Mouse (Mus musculus) limb, embryonic 14.5 days (tissue): ENCODE measurements around the gene Kdr. TPM values are rescaled to one million over a fixed set of nuclear protein-coding genes. Genes with fewer than 3 reads are reported as not detected.

Experiments
- ATAC-seq: fragments of 200-750 bp; cut with Nextera tagmentation; 2 replicates; pipeline ENCODE4 v1.8.0; 2017; ENCODE audit warnings: low read depth, moderate number of reproducible peaks, moderate TSS enrichment; ENCODE audit not compliant: low FRiP score
- DNase-seq: peaks from one replicate; pipeline ENCODE4 v3.0.0-alpha.2; 2015; ENCODE audit warnings: low spot score
- H3K27ac ChIP-seq: fragments of 300-500 bp; sonication (generic); replicated peaks from 2 replicates; pipeline ENCODE4 v1.5.1; 2014; ENCODE audit warnings: low read depth, mild to moderate bottlenecking, low read length, moderate library complexity, mixed read lengths
- H3K27me3 ChIP-seq: fragments of 300-500 bp; sonication (generic); 2 replicates; pipeline ENCODE4 v1.6.1; 2014; ENCODE audit warnings: low read length, mixed read lengths; ENCODE audit not compliant: control insufficient read depth, insufficient read depth
- H3K36me3 ChIP-seq: fragments of 300-500 bp; sonication (generic); 2 replicates; pipeline ENCODE4 v1.6.1; 2014; ENCODE audit warnings: mild to moderate bottlenecking, low read length, moderate library complexity, mixed read lengths; ENCODE audit not compliant: control insufficient read depth, insufficient read depth
- H3K4me1 ChIP-seq: fragments of 300-500 bp; sonication (generic); 2 replicates; pipeline ENCODE4 v1.6.1; 2014; ENCODE audit warnings: antibody characterized with exemption, low read length, mixed read lengths; ENCODE audit not compliant: control insufficient read depth, insufficient read depth
- H3K4me2 ChIP-seq: fragments of 300-500 bp; sonication (generic); replicated peaks from 2 replicates; pipeline ENCODE4 v1.6.1; 2014; ENCODE audit warnings: low read depth, mild to moderate bottlenecking, low read length, moderate library complexity; ENCODE audit not compliant: severe bottlenecking
- H3K4me3 ChIP-seq: fragments of 300-500 bp; sonication (generic); replicated peaks from 2 replicates; pipeline ENCODE4 v1.5.1; 2014; ENCODE audit warnings: low read length
- H3K9ac ChIP-seq: fragments of 300-500 bp; sonication (generic); 2 replicates; pipeline ENCODE4 v1.6.1; 2014; ENCODE audit warnings: mild to moderate bottlenecking, low read depth, low read length, moderate library complexity; ENCODE audit not compliant: severe bottlenecking
- H3K9me3 ChIP-seq: fragments of 300-500 bp; sonication (generic); 2 replicates; pipeline ENCODE4 v1.6.1; 2016; ENCODE audit warnings: low read length; ENCODE audit not compliant: control insufficient read depth
- POLR2A ChIP-seq: fragments of 200-500 bp; IDR thresholded peaks from 2 replicates; pipeline ENCODE4 v1.8.0; 2012; ENCODE audit warnings: inconsistent platforms, mild to moderate bottlenecking, moderate library complexity, borderline replicate concordance; ENCODE audit not compliant: insufficient read depth, insufficient read length; ENCODE audit errors: extremely low read depth
- WGBS: fragments of 180-500 bp; shearing (Covaris S2); extraction: QIAGEN DNeasy Blood & Tissue Kit; methylation state at CpG from one replicate; pipeline ENCODE4 v1.1.7; 2014; 5-methylcytosine and 5-hydroxymethylcytosine counted together
- polyA plus RNA-seq, 2 experiments: library from polyadenylated mRNA; depleted of rRNA in 1 of 2; stranded (reverse) in 1 of 2; unstranded in 1 of 2; fragments of >200 nt; fragmentation: Nextera tagmentation in 1 of 2; extraction: Ambion mirVana in 1 of 2; gene quantifications; 2 replicates each; pipeline versions ENCODE4 v1.2.1 to v1.2.3; 2012 to 2014

The Kdr gene
- polyA plus RNA-seq, 2 experiments, result 21.1 to 25.0 TPM

DNA sequence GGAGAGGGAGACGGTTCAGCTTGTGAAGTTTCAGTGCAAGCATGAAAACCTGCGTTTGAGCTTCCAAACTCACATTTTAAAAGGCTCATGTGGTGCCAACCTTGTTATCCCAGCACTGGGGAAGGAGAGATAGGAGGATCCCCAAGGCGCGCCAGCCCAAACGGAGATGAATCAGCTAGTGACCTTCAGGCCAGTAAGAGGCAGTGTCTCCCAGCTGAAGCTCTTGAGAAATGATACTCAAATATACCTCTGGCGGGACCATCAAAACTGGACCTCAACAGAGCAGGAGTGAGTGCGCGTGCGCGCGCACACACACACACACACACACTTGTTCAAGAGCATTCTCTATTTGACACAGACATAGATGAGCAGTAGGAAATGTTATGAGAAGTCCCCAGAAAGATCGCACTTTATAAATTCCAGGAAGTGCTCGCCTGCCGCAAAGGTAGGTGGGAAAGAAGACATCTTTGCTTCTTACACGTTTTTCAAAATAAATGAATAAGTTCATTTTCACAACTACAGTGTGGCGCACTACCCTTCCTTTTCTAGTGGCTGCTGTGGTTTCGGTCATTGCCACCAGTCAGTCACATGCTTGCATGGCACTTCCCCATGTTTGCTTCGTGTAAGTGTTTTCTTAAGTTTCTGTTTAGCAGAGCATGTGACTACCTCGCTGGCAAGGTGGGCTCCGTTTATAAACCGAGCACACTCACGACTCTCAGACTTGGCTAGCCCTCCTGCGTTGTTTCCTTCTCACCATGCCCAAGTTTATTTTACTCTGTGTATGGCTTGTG lies 2.5 kb upstream of the Kdr start:
- TF ChIP-seq POLR2A, result no peak
- no peak overlapping the region for H3K4me3 ChIP-seq
- H3K36me3 ChIP-seq, result no peaks in the 10 kb centered on the region
- no peaks in the 10 kb centered on the region for H3K9me3 ChIP-seq
- H3K9ac ChIP-seq, result no peak overlapping the region
- no peak overlapping the region for H3K4me2 ChIP-seq
- peaks cover 45% of the 10 kb centered on the region for H3K27me3 ChIP-seq
- DNase-seq (no peak), ATAC-seq (no peak)
- no peak overlapping the region for H3K27ac ChIP-seq
- 63% methylated on average over 23 of the region's 23 CpGs for WGBS
- peaks cover 8% of the 10 kb centered on the region for H3K4me1 ChIP-seq

DNA sequence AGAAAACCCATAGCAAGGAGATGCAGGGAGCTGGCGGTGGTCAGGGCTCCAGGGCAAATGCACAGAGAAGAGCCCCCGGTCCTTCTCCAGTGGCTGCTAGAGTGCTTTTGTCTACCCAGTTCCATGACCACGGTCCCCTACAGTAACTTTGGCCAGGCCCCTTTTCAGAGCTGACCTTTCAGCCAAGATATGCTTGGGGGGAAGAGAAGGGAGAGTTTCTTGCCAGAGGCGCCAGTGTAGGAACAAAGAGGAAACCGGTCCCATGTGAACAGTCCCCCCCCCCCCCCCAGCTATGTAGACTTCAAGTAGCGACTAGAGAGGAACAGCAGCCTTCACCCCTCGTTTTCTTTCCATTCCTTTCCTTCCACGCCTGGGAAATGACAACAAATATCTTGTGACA lies 850 bp upstream of the Kdr start:
- Histone ChIP-seq H3K4me1 (peaks cover 8% of the 10 kb centered on the region), H3K27ac (no peak overlapping the region), H3K9me3 (no peaks in the 10 kb centered on the region), H3K27me3 (peaks cover 45% of the 10 kb centered on the region), H3K4me3 (peak overlapping the region; percentile 64), H3K36me3 (no peaks in the 10 kb centered on the region), H3K4me2 (peak overlapping the region; percentile 92), H3K9ac (peak overlapping the region; percentile 58; the same call in 1 of the 2 replicates)
- 6% methylated on average over 8 of the region's 8 CpGs for WGBS
- TF ChIP-seq POLR2A, result no peak
- ATAC-seq, result no peak
- DNase-seq, result no peak

DNA sequence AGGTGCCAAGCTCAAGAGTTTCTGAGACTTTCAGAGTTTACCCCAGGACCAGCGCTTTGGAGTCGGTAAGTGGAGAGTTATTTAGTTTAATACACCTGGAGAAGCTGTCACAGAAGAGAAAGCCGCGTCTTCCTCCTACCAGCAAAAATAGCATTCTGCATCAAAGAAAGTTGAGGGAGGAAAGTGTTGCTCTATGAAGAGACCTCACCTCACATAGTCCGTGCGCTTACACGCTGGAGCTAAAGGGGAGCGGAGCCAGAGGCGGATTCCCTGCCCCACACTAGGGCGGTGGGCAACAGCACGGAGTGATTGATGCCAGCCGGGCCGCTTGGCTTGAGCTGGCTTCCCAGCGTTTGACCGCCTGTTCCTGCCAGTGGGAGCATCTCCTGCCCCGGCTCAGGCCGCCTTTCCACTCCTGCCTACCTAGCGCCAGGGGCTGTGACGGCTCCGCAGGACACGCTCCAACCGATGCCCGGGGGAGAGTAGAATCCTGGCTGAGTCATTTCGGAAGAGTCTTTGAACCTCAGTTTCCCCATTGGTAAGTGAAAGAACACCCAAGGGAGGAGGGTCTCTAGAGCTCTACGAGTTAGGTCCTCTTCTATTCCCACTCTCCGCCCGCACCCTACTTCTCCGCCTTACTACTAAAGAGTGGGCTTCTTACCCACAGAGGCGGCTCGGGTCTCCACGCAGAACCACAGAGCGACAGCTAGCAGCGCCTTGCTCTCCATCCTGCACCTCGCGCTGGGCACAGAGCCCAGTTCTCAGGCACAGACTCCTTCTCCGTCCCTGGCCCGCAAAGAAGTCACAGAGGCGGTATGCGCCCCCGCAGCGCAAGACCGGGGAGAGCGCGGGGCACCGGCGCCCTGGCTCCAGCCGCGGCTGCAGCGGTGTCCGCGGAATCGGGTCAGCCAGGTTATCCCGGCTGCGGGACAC lies 551 bp downstream of the Kdr start:
- TF ChIP-seq POLR2A, result no peak
- peak overlapping the region; percentile 92 for H3K4me2 ChIP-seq
- ATAC-seq (peak; percentile 66; the same call in 1 of the 2 replicates), DNase-seq (peak; percentile 25)
- no peak overlapping the region for H3K27ac ChIP-seq
- no peaks in the 10 kb centered on the region for H3K36me3 ChIP-seq
- H3K9ac ChIP-seq, result peak overlapping the region; percentile 58
- peak overlapping the region; percentile 64 for H3K4me3 ChIP-seq
- H3K9me3 ChIP-seq, result no peaks in the 10 kb centered on the region
- H3K4me1 ChIP-seq, result peaks cover 8% of the 10 kb centered on the region
- WGBS, result 2% methylated on average over 44 of the region's 54 CpGs
- peaks cover 45% of the 10 kb centered on the region for H3K27me3 ChIP-seq

GRCm38 (mm10) chr5:75976696-75977095 lies 1.6 kb downstream of the Kdr start:
- H3K36me3 ChIP-seq, result no peaks in the 10 kb centered on the region
- TF ChIP-seq POLR2A, result no peak
- no peak overlapping the region for H3K9ac ChIP-seq
- peak overlapping the region; percentile 64 for H3K4me3 ChIP-seq
- no peak for DNase-seq
- H3K27me3 ChIP-seq, result peaks cover 45% of the 10 kb centered on the region
- no peaks in the 10 kb centered on the region for H3K9me3 ChIP-seq
- H3K4me1 ChIP-seq, result peaks cover 8% of the 10 kb centered on the region
- WGBS, result 48% methylated on average over 9 of the region's 9 CpGs
- H3K27ac ChIP-seq, result no peak overlapping the region
- no peak overlapping the region for H3K4me2 ChIP-seq
- ATAC-seq, result no peak

- Histone ChIP-seq H3K27me3 (peaks cover 37% of the 10 kb centered on the region), H3K4me2 (0 out of 2 replicates have a peak overlapping the region, but pooled peaks have one; percentile 10)
- WGBS, result 48% methylated on average over 5 of the region's 5 CpGs
These were observed 2.9 kb downstream of the Kdr start for GRCm38 (mm10) chr5:75975398-75975797.

More at GRCm38 (mm10) chr5:75975398-75975797, 2.9 kb downstream of the Kdr start:
- peaks cover 8% of the 10 kb centered on the region for H3K4me1 ChIP-seq
- no peaks in the 10 kb centered on the region for H3K36me3 ChIP-seq
- no peaks in the 10 kb centered on the region for H3K9me3 ChIP-seq
- TF ChIP-seq POLR2A, result no peak
- DNase-seq (no peak), ATAC-seq (no peak)
- H3K9ac ChIP-seq, result no peak overlapping the region
- no peak overlapping the region for H3K27ac ChIP-seq
- H3K4me3 ChIP-seq, result peak overlapping the region; percentile 64
